Mouse (Mus musculus) adrenal gland, postnatal 36 days (tissue): Measurements from ENCODE around the gene Mrpl19. TPM values are rescaled to one million over a fixed set of nuclear protein-coding genes. Genes with fewer than 3 reads are reported as not detected.

ENCODE experiments used
- DNase-seq, 2 experiments: peaks; one replicate each; pipeline ENCODE4 v3.0.0; 2021; ENCODE audit warnings: mixed read lengths in 1 of 2
- total RNA-seq, 2 experiments: library from RNA; stranded (reverse); gene quantifications; 2 replicates each; pipeline ENCODE4 v1.2.3; 2021

Mrpl19 gene
- total RNA-seq, 2 experiments from 2014 or later: 38.2 to 43.6 TPM

GRCm38 (mm10) chr6:81933281-81933680, 32.5 kb downstream of the Mrpl19 start:
- DNase-seq: no peak

- no peak for DNase-seq
These were observed 36.4 kb downstream of the Mrpl19 start for GRCm38 (mm10) chr6:81929402-81929801.

GRCm38 (mm10) chr6:81924304-81924703, 41.5 kb downstream of the Mrpl19 start:
- no peak for DNase-seq

- DNase-seq: peak; percentile 97
These were observed 42.1 kb downstream of the Mrpl19 start, which contains the start of gene Gcfc2 for GRCm38 (mm10) chr6:81923523-81924142. Gene Gcfc2 (plus strand): TSS chr6:81923669.

- no peak for DNase-seq
These were observed 53.6 kb downstream of the Mrpl19 start for GRCm38 (mm10) chr6:81912177-81912576.

- no peak for DNase-seq
These were observed 54.0 kb downstream of the Mrpl19 start for GRCm38 (mm10) chr6:81911713-81912112.

GRCm38 (mm10) chr6:81911244-81911643, 54.5 kb downstream of the Mrpl19 start:
- DNase-seq: no peak

GRCm38 (mm10) chr6:81910302-81910855, 55.4 kb downstream of the Mrpl19 start:
- no peak for DNase-seq

Other genes with a start within 250 kb of the Mrpl19 start
- 1 to 10 TPM; 6.2 to 8.3 TPM for gene Gcfc2, start 42.3 kb downstream of the Mrpl19 start, total RNA-seq
- 1 to 10 TPM; 1.3 to 1.6 TPM for gene Eva1a, start 75.1 kb upstream of the Mrpl19 start, total RNA-seq